Mouse (Mus musculus): ENCODE measurements around the gene Sfn. TPM values are rescaled to one million over a fixed set of nuclear protein-coding genes. Genes with fewer than 3 reads are reported as not detected.

The Sfn gene
- polyA plus RNA-seq, 1 experiment from 2014 or later: 4.1 TPM

- Histone ChIP-seq H3K27ac (no peak overlapping the region), H3K9me3 (no peaks in the 10 kb centered on the region), H3K27me3 (no peaks in the 10 kb centered on the region), H3K4me3 (no peak overlapping the region), H3K4me1 (replicated peaks) (peaks cover 40% of the 10 kb centered on the region), H3K36me3 (peaks cover 19% of the 10 kb centered on the region), H3K9ac (peak overlapping the region; percentile 29; the same call in 1 of the 2 replicates), H3K4me2 (no peak overlapping the region)
- WGBS: 90% methylated on average over 8 of the region's 8 CpGs
- ATAC-seq (ENCODE audit: low FRiP score): no peak
These were observed 28.5 kb upstream of the Sfn start for GRCm38 (mm10) chr4:133630326-133630920.

- Histone ChIP-seq H3K27ac (no peak overlapping the region), H3K9ac (no peak overlapping the region), H3K36me3 (peaks cover 31% of the 10 kb centered on the region), H3K4me1 (replicated peaks) (peaks cover 40% of the 10 kb centered on the region), H3K4me3 (no peak overlapping the region), H3K4me2 (no peak overlapping the region), H3K27me3 (no peaks in the 10 kb centered on the region), H3K9me3 (no peaks in the 10 kb centered on the region)
- no peak for ATAC-seq (ENCODE audit: low FRiP score)
- 78% methylated on average over 7 of the region's 7 CpGs for WGBS
These were observed 27.2 kb upstream of the Sfn start for GRCm38 (mm10) chr4:133629191-133629590.

- no peak overlapping the region for H3K9ac ChIP-seq
- peaks cover 38% of the 10 kb centered on the region for H3K36me3 ChIP-seq
- WGBS: 84% methylated on average over 2 of the region's 2 CpGs
- H3K4me3 ChIP-seq: no peak overlapping the region
- ATAC-seq (ENCODE audit: low FRiP score): no peak
- no peak overlapping the region for H3K27ac ChIP-seq
- no peaks in the 10 kb centered on the region for H3K9me3 ChIP-seq
- H3K4me1 ChIP-seq (replicated peaks): peaks cover 37% of the 10 kb centered on the region
- H3K4me2 ChIP-seq: no peak overlapping the region
- H3K27me3 ChIP-seq: no peaks in the 10 kb centered on the region
These were observed 26.5 kb upstream of the Sfn start for GRCm38 (mm10) chr4:133628517-133628916.

- no peak for ATAC-seq (ENCODE audit: low FRiP score)
- Histone ChIP-seq H3K4me1 (replicated peaks) (peaks cover 28% of the 10 kb centered on the region), H3K9ac (no peak overlapping the region), H3K36me3 (peaks cover 44% of the 10 kb centered on the region), H3K9me3 (no peaks in the 10 kb centered on the region), H3K27me3 (no peaks in the 10 kb centered on the region), H3K27ac (no peak overlapping the region), H3K4me3 (no peak overlapping the region), H3K4me2 (no peak overlapping the region)
- WGBS: 92% methylated on average over 14 of the region's 14 CpGs
These were observed 25.1 kb upstream of the Sfn start for GRCm38 (mm10) chr4:133627039-133627438.

DNA sequence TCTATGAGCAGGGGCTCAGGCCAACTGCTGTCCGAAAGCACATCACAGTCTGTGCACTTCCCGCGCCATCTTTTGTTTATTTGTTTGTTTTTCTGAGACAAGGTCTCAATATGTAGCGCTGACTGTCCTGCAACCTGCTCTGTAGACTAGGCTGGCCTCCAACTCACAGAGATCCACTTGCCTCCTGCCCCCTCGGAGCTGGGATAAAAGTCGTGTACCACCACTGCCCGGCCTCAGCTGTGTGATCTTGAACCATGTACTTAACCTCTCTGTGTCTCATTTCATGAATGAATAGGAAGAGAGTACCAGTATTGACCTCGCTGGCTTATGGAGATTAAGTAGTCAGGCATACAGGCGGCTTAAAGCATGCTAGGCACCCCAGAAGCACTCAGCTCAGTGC lies 24.7 kb upstream of the Sfn start:
- 86% methylated on average over 9 of the region's 9 CpGs for WGBS
- no peaks in the 10 kb centered on the region for H3K9me3 ChIP-seq
- no peak overlapping the region for H3K4me3 ChIP-seq
- peaks cover 44% of the 10 kb centered on the region for H3K36me3 ChIP-seq
- no peak for ATAC-seq (ENCODE audit: low FRiP score)
- no peaks in the 10 kb centered on the region for H3K27me3 ChIP-seq
- no peak overlapping the region for H3K4me2 ChIP-seq
- H3K9ac ChIP-seq: no peak overlapping the region
- peaks cover 24% of the 10 kb centered on the region for H3K4me1 ChIP-seq (replicated peaks)
- H3K27ac ChIP-seq: no peak overlapping the region

DNA sequence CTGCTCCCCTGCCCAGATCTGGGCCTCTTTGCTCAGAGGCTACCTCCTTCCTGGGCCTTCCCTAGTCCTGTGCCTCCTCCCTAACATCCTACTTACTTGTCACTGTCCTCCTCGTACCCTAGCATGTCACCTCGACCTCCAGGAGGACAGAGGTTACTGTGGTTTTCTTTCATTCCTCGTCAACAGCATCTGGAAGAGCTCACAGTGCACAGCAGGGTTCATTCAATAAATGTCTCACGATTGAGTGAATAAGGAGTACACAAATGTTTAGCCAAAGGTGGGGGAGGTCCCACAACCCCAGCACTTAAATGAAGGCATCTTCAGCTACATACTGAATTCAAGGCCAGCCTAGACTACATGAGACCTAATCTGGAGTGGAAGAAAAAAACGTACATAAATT lies 24.3 kb upstream of the Sfn start:
- Histone ChIP-seq H3K4me2 (no peak overlapping the region), H3K9ac (no peak overlapping the region; the same call in 1 of the 2 replicates), H3K4me1 (replicated peaks) (peaks cover 20% of the 10 kb centered on the region), H3K36me3 (peaks cover 46% of the 10 kb centered on the region), H3K27me3 (no peaks in the 10 kb centered on the region), H3K4me3 (no peak overlapping the region), H3K27ac (no peak overlapping the region), H3K9me3 (no peaks in the 10 kb centered on the region)
- 34% methylated on average over 5 of the region's 5 CpGs for WGBS
- ATAC-seq (ENCODE audit: low FRiP score): no peak

DNA sequence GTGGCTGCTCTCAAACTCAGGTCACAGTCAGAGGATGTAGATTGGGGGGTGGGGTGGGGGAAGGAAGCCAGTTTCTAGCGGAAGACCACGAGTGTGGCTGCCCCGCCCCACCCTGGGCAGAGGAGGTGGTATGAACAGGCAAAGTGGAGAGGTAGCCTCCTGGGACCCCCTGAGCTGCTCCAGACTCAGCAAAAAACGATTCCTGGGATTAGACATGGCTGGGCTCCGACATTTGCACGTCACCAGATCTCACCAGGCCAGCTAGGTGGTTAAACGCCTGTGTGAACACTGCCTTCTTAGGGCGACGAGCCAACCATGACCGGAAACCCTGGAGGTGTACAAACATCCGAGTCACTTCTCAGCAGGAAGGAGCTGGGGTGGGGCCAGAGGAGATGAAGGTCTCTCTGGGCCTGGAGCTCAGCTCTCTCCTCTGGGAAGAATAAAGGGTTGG lies 23.7 kb upstream of the Sfn start:
- H3K4me2 ChIP-seq: no peak overlapping the region
- no peak overlapping the region; the same call in 1 of the 2 replicates for H3K9ac ChIP-seq
- H3K27ac ChIP-seq: peak overlapping the region; percentile 48; the same call in 1 of the 2 replicates
- no peak overlapping the region for H3K4me3 ChIP-seq
- H3K4me1 ChIP-seq (replicated peaks): peaks cover 14% of the 10 kb centered on the region
- 65% methylated on average over 11 of the region's 11 CpGs for WGBS
- H3K9me3 ChIP-seq: no peaks in the 10 kb centered on the region
- ATAC-seq (ENCODE audit: low FRiP score): no peak
- no peaks in the 10 kb centered on the region for H3K27me3 ChIP-seq
- H3K36me3 ChIP-seq: peaks cover 52% of the 10 kb centered on the region

GRCm38 (mm10) chr4:133624830-133625229 lies 22.9 kb upstream of the Sfn start:
- 94% methylated on average over 7 of the region's 7 CpGs for WGBS
- peaks cover 55% of the 10 kb centered on the region for H3K36me3 ChIP-seq

GRCm38 (mm10) chr4:133622161-133622695 lies 20.3 kb upstream of the Sfn start:
- Histone ChIP-seq H3K36me3 (peaks cover 66% of the 10 kb centered on the region), H3K4me1 (replicated peaks) (no peaks in the 10 kb centered on the region), H3K27ac (no peak overlapping the region), H3K27me3 (no peaks in the 10 kb centered on the region), H3K4me3 (no peak overlapping the region), H3K4me2 (no peak overlapping the region), H3K9ac (no peak overlapping the region), H3K9me3 (no peaks in the 10 kb centered on the region)
- 83% methylated on average over 11 of the region's 11 CpGs for WGBS
- ATAC-seq (ENCODE audit: low FRiP score): no peak

More at GRCm38 (mm10) chr4:133624830-133625229, 22.9 kb upstream of the Sfn start:
- Histone ChIP-seq H3K4me2 (no peak overlapping the region), H3K9ac (no peak overlapping the region), H3K9me3 (no peaks in the 10 kb centered on the region), H3K4me3 (no peak overlapping the region), H3K27me3 (no peaks in the 10 kb centered on the region), H3K27ac (no peak overlapping the region), H3K4me1 (replicated peaks) (peaks cover 8% of the 10 kb centered on the region; the same call in 1 of the 2 replicates)
- ATAC-seq (ENCODE audit: low FRiP score): no peak

DNA sequence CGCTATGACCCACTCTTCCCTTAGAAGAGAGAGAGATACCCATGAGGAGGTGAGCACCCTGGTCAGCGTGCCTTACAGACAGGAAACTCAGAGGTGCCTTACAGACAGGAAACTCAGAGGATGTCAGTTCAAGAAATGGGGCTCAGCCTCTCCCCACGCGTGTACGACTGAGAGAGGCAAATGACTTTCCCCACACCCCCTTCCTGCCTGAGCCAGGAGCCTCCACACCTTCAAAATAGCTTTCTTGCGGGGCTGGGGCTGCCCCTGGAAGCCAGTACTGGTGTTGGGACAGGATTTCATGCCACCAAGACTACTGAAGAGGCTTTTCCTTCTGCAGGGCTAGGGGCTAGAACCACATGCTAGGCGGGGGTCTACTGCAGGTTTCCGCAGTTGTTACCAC lies 18.7 kb upstream of the Sfn start:
- Histone ChIP-seq H3K27me3 (no peaks in the 10 kb centered on the region), H3K4me2 (no peak overlapping the region), H3K9me3 (no peaks in the 10 kb centered on the region), H3K9ac (no peak overlapping the region), H3K4me1 (replicated peaks) (no peaks in the 10 kb centered on the region), H3K27ac (no peak overlapping the region), H3K36me3 (peaks cover 63% of the 10 kb centered on the region), H3K4me3 (no peak overlapping the region)
- 93% methylated on average over 8 of the region's 8 CpGs for WGBS
- ATAC-seq (ENCODE audit: low FRiP score): no peak

DNA sequence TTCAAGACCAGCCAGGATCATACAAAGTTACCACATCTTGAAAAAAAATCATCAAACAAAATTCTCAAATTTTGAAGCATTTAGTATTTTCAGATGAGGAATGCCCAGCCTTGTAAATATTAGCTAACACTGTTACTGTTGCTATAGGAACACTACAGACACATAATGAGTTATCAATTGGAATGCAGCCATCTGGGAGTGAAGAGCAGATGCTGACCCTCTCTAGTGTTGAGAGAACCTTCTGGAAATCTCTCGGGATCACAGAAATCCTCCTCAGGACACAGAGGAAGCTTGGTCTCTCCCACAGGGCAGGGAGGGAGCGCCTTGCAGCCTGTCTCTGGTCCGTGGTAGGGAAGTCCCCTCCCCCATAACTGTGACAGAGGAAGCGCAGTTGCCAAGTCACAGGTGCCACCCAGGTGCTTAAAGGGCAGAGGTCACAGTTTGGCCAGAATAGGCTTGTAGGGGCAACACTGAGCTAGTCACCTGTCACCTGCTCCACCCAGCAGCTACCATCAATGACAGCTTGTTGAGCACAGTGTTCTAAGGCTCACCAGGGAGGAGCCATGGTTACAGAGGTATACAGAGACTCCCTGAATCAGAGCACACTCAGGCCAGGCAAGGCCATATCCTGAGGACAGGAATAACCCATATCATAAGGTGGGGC lies 17.6 kb upstream of the Sfn start:
- Histone ChIP-seq H3K27ac (no peak overlapping the region), H3K4me1 (replicated peaks) (no peaks in the 10 kb centered on the region), H3K36me3 (peaks cover 63% of the 10 kb centered on the region), H3K27me3 (no peaks in the 10 kb centered on the region), H3K4me3 (no peak overlapping the region), H3K9me3 (no peaks in the 10 kb centered on the region), H3K4me2 (no peak overlapping the region), H3K9ac (no peak overlapping the region)
- WGBS: 75% methylated on average over 4 of the region's 4 CpGs
- ATAC-seq (ENCODE audit: low FRiP score): no peak

DNA sequence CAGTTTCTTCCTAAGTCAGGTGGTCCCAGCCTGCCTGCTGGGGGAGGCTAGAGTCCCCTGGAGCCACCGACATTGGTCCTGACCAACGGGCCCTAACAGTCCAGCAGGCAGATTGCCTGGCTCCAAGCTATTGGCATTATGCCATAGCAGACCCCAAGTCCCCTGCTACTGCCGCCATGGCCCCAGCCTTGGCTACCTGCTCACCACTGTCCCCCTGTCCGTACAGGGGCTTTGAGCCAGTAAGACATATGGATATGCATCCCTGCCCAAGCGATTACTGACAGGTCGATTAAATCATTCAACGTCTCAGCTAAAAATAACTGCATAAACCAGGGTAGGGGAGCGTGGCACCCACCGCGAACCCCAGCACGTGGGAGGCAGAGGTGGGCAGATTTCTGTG lies 16.0 kb upstream of the Sfn start:
- H3K36me3 ChIP-seq: peaks cover 68% of the 10 kb centered on the region
- H3K4me3 ChIP-seq: no peak overlapping the region
- no peaks in the 10 kb centered on the region for H3K4me1 ChIP-seq (replicated peaks)
- H3K27me3 ChIP-seq: no peaks in the 10 kb centered on the region
- no peak overlapping the region for H3K9ac ChIP-seq
- ATAC-seq (ENCODE audit: low FRiP score): no peak
- H3K4me2 ChIP-seq: no peak overlapping the region
- no peaks in the 10 kb centered on the region for H3K9me3 ChIP-seq
- no peak overlapping the region for H3K27ac ChIP-seq
- 90% methylated on average over 11 of the region's 11 CpGs for WGBS

GRCm38 (mm10) chr4:133615416-133615815 lies 13.4 kb upstream of the Sfn start:
- Histone ChIP-seq H3K4me2 (no peak overlapping the region), H3K27ac (no peak overlapping the region), H3K4me3 (no peak overlapping the region), H3K9me3 (peaks cover 5% of the 10 kb centered on the region; the same call in 1 of the 2 replicates), H3K27me3 (no peaks in the 10 kb centered on the region), H3K9ac (no peak overlapping the region), H3K4me1 (replicated peaks) (no peaks in the 10 kb centered on the region), H3K36me3 (peaks cover 76% of the 10 kb centered on the region)
- no peak for ATAC-seq (ENCODE audit: low FRiP score)
- 86% methylated on average over 10 of the region's 10 CpGs for WGBS

All from hindbrain, embryonic 13.5 days (tissue).